Mouse (Mus musculus) forebrain, embryonic 12.5 days (tissue): ENCODE data around the gene Gm49380. TPM values are rescaled to one million over a fixed set of nuclear protein-coding genes. Genes with fewer than 3 reads are reported as not detected.

Source experiments
- ATAC-seq: fragments of 200-750 bp; cut with Nextera tagmentation; 2 replicates; pipeline ENCODE4 v1.8.0; 2017; ENCODE audit warnings: moderate TSS enrichment; ENCODE audit not compliant: low FRiP score
- H3K27ac ChIP-seq: fragments of 300-500 bp; sonication (generic); 2 replicates; pipeline ENCODE4 v1.5.1; 2016; ENCODE audit warnings: mild to moderate bottlenecking
- H3K27me3 ChIP-seq: fragments of 300-500 bp; sonication (generic); 2 replicates; pipeline ENCODE4 v1.6.1; 2016; ENCODE audit warnings: mild to moderate bottlenecking
- H3K36me3 ChIP-seq: fragments of 300-500 bp; sonication (generic); replicated peaks from 2 replicates; pipeline ENCODE4 v1.6.1; 2016; ENCODE audit warnings: mild to moderate bottlenecking
- H3K4me1 ChIP-seq: fragments of 300-500 bp; sonication (generic); 2 replicates; pipeline ENCODE4 v1.6.1; 2016
- H3K4me2 ChIP-seq: fragments of 300-500 bp; sonication (generic); 2 replicates; pipeline ENCODE4 v1.6.1; 2016; ENCODE audit warnings: mild to moderate bottlenecking, moderate library complexity
- H3K4me3 ChIP-seq: fragments of 300-500 bp; sonication (generic); replicated peaks from 2 replicates; pipeline ENCODE4 v1.5.1; 2016; ENCODE audit warnings: mild to moderate bottlenecking
- H3K9ac ChIP-seq: fragments of 300-500 bp; sonication (generic); 2 replicates; pipeline ENCODE4 v1.6.1; 2016; ENCODE audit warnings: mild to moderate bottlenecking
- H3K9me3 ChIP-seq: fragments of 300-500 bp; sonication (generic); 2 replicates; pipeline ENCODE4 v1.6.1; 2016
- WGBS: fragments of 180-500 bp; shearing (Covaris S2); methylation state at CpG from one replicate; pipeline ENCODE4 v1.1.7; 2016; 5-methylcytosine and 5-hydroxymethylcytosine counted together
- polyA plus RNA-seq: library from polyadenylated mRNA; unstranded; fragments of >200 nt; fragmentation: Nextera tagmentation; extraction: Ambion mirVana; gene quantifications from 2 replicates; pipeline ENCODE4 v1.2.1, GENCODE M21; 2016

Gene Gm49380
- polyA plus RNA-seq, 1 experiment from 2014 or later = 0.14 TPM

DNA sequence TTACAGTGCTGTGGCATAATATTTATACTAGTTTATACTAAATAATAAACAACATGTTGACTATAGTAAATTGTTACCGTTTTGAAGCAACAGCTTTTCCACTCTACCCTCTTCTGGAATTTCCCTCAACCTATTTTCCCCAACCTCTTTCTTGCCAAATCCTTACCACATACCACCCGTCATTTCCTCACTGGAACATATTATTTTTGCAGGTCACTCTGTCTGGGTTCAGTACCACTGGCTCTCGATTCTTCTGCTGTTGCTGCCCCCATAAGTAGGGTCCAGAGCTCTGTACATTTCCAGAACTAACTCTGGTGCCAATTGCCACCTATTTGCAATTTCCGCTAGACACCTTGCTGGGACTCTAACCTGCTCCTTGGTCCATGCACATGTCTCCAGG, 81.4 kb downstream of the Gm49380 start:
- H3K4me2 ChIP-seq = no peak overlapping the region
- no peak overlapping the region for H3K4me3 ChIP-seq
- H3K4me1 ChIP-seq = no peaks in the 10 kb centered on the region
- H3K9ac ChIP-seq = no peak overlapping the region
- H3K36me3 ChIP-seq = no peaks in the 10 kb centered on the region
- no peak overlapping the region for H3K27ac ChIP-seq
- no peak for ATAC-seq
- no peaks in the 10 kb centered on the region for H3K9me3 ChIP-seq
- 0 out of 2 replicates have a peak, but pooled peaks cover 6% of the 10 kb centered on the region for H3K27me3 ChIP-seq
- 87% methylated on average over 4 of the region's 4 CpGs for WGBS

- no peak overlapping the region for H3K4me2 ChIP-seq
- no peak overlapping the region for H3K27ac ChIP-seq
- H3K9me3 ChIP-seq = no peaks in the 10 kb centered on the region
- no peaks in the 10 kb centered on the region for H3K4me1 ChIP-seq
- 0 out of 2 replicates have a peak, but pooled peaks cover 6% of the 10 kb centered on the region for H3K27me3 ChIP-seq
- no peaks in the 10 kb centered on the region for H3K36me3 ChIP-seq
- H3K9ac ChIP-seq = no peak overlapping the region
- no peak overlapping the region for H3K4me3 ChIP-seq
- ATAC-seq = no peak
- 80% methylated on average over 5 of the region's 5 CpGs for WGBS
These were observed 82.2 kb downstream of the Gm49380 start for GRCm38 (mm10) chr9:44031079-44031478.

- H3K4me3 ChIP-seq = no peak overlapping the region
- ATAC-seq = no peak
- 0 out of 2 replicates have a peak, but pooled peaks cover 6% of the 10 kb centered on the region for H3K27me3 ChIP-seq
- H3K9me3 ChIP-seq = no peaks in the 10 kb centered on the region
- 94% methylated on average over 4 of the region's 4 CpGs for WGBS
- H3K36me3 ChIP-seq = no peaks in the 10 kb centered on the region
- no peak overlapping the region for H3K27ac ChIP-seq
- H3K4me1 ChIP-seq = no peaks in the 10 kb centered on the region
- no peak overlapping the region for H3K4me2 ChIP-seq
- H3K9ac ChIP-seq = no peak overlapping the region
These were observed 82.7 kb downstream of the Gm49380 start for GRCm38 (mm10) chr9:44030646-44031045.

- H3K9ac ChIP-seq = no peak overlapping the region
- H3K4me2 ChIP-seq = no peak overlapping the region
- no peak overlapping the region for H3K27ac ChIP-seq
- H3K4me3 ChIP-seq = no peak overlapping the region
- no peaks in the 10 kb centered on the region for H3K4me1 ChIP-seq
- no peaks in the 10 kb centered on the region for H3K9me3 ChIP-seq
- no peaks in the 10 kb centered on the region for H3K36me3 ChIP-seq
- H3K27me3 ChIP-seq = 0 out of 2 replicates have a peak, but pooled peaks cover 6% of the 10 kb centered on the region
- 71% methylated on average over 5 of the region's 5 CpGs for WGBS
- no peak for ATAC-seq
These were observed 83.6 kb downstream of the Gm49380 start for GRCm38 (mm10) chr9:44029580-44030236.

- no peak overlapping the region for H3K4me3 ChIP-seq
- H3K27me3 ChIP-seq = no peaks in the 10 kb centered on the region
- no peak overlapping the region for H3K27ac ChIP-seq
- H3K9ac ChIP-seq = no peak overlapping the region
- H3K4me1 ChIP-seq = no peaks in the 10 kb centered on the region
- WGBS = 89% methylated on average over 3 of the region's 3 CpGs
- no peaks in the 10 kb centered on the region for H3K36me3 ChIP-seq
- ATAC-seq = no peak
- no peaks in the 10 kb centered on the region for H3K9me3 ChIP-seq
- H3K4me2 ChIP-seq = no peak overlapping the region
These were observed 89.2 kb downstream of the Gm49380 start for GRCm38 (mm10) chr9:44024096-44024495.

GRCm38 (mm10) chr9:44022100-44022847, 91.0 kb downstream of the Gm49380 start:
- H3K4me1 ChIP-seq = no peaks in the 10 kb centered on the region
- no peaks in the 10 kb centered on the region for H3K9me3 ChIP-seq
- H3K4me2 ChIP-seq = no peak overlapping the region
- no peak for ATAC-seq
- no peaks in the 10 kb centered on the region for H3K36me3 ChIP-seq
- H3K4me3 ChIP-seq = no peak overlapping the region
- WGBS = 72% methylated on average over 8 of the region's 8 CpGs
- H3K9ac ChIP-seq = no peak overlapping the region
- no peak overlapping the region for H3K27ac ChIP-seq
- H3K27me3 ChIP-seq = no peaks in the 10 kb centered on the region

DNA sequence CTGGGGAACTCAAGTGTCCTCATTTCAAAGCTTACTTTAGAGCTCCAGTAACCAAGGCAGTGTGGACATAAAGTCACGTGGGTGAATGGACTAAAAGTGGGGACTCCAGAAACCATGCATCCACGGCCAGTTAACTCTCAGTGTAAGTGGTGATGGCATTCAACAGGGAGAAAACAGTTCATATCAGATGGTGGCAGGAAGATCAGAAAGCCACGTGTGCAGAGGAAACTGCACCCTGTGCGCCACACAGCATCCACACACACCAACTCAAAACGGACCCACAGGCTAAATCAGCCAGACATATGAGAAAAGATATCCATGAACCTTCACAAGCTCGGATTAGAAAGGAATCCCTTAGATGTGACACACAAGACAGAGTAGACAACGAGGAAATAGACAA, 93.3 kb downstream of the Gm49380 start:
- Histone ChIP-seq H3K4me3 (no peak overlapping the region), H3K36me3 (no peaks in the 10 kb centered on the region), H3K27me3 (no peaks in the 10 kb centered on the region), H3K4me2 (no peak overlapping the region), H3K9me3 (no peaks in the 10 kb centered on the region), H3K27ac (no peak overlapping the region), H3K4me1 (no peaks in the 10 kb centered on the region), H3K9ac (no peak overlapping the region)
- ATAC-seq = no peak
- 81% methylated on average over 7 of the region's 7 CpGs for WGBS

DNA sequence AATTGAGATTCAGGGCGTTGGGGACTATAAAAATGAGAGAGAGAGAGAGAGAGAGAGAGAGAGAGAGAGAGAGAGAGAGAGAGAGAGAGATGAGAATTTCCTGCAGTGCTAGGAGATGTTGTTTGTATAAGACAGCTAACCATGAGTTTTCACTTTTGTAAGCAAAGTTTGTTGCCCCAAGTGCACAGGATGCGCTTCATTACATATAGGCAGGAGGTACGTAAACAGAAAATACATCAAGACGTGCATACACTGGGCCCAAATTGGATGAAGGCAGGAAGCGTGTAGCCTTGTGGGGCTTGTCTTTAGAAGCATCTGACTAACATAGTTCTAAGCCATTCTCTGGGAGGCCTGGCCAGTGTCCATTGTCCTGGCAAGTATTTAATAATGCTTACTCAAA, 95.5 kb downstream of the Gm49380 start:
- H3K9me3 ChIP-seq = no peaks in the 10 kb centered on the region
- no peak overlapping the region for H3K9ac ChIP-seq
- H3K36me3 ChIP-seq = no peaks in the 10 kb centered on the region
- no peak overlapping the region for H3K27ac ChIP-seq
- no peaks in the 10 kb centered on the region for H3K27me3 ChIP-seq
- no peak overlapping the region for H3K4me2 ChIP-seq
- ATAC-seq = no peak
- no peaks in the 10 kb centered on the region for H3K4me1 ChIP-seq
- WGBS = 87% methylated on average over 5 of the region's 5 CpGs
- H3K4me3 ChIP-seq = no peak overlapping the region

Other genes with a start within 250 kb of the Gm49380 start
- not detected in 2 replicates for gene Thy1, start 70.1 kb downstream of the Gm49380 start, polyA plus RNA-seq
- gene Usp2, start 46.5 kb downstream of the Gm49380 start, polyA plus RNA-seq = 10.2 and 14.6 TPM in 2 replicates
- 0.27 and 0.33 TPM in 2 replicates for gene Mfrp, start 11.8 kb downstream of the Gm49380 start, polyA plus RNA-seq
- gene C1qtnf5, start 6.3 kb downstream of the Gm49380 start, polyA plus RNA-seq = 0.58 and 0.73 TPM in 2 replicates
- gene Rnf26, start within 50 bp of the Gm49380 start, polyA plus RNA-seq = 69.6 and 69.9 TPM in 2 replicates
- 13.4 and 14.2 TPM in 2 replicates for gene Mcam, start 21.0 kb upstream of the Gm49380 start, polyA plus RNA-seq
- gene Cbl, start 120.5 kb upstream of the Gm49380 start, polyA plus RNA-seq = 28.7 and 34.3 TPM in 2 replicates
- gene Ccdc153, start 127.2 kb upstream of the Gm49380 start, polyA plus RNA-seq = not detected in 2 replicates
- gene Pdzd3, start 138.0 kb upstream of the Gm49380 start, polyA plus RNA-seq = 0.23 and 0.31 TPM in 2 replicates
- gene Nlrx1, start 155.1 kb upstream of the Gm49380 start, polyA plus RNA-seq = 4.6 and 5.2 TPM in 2 replicates
- gene Abcg4, start 175.1 kb upstream of the Gm49380 start, polyA plus RNA-seq = 10.1 and 12.4 TPM in 2 replicates
- 34.6 and 35.5 TPM in 2 replicates for gene Hinfp, start 192.2 kb upstream of the Gm49380 start, polyA plus RNA-seq
- gene C2cd2l, start 206.8 kb upstream of the Gm49380 start, polyA plus RNA-seq = 16.5 and 16.9 TPM in 2 replicates
- gene Dpagt1, start 212.5 kb upstream of the Gm49380 start, polyA plus RNA-seq = 38.9 and 39.3 TPM in 2 replicates
- gene H2afx, start 221.2 kb upstream of the Gm49380 start, polyA plus RNA-seq = 477 and 482 TPM in 2 replicates
- gene Hmbs, start 230.7 kb upstream of the Gm49380 start, polyA plus RNA-seq = 107 and 115 TPM in 2 replicates
- gene Vps11, start 248.2 kb upstream of the Gm49380 start, polyA plus RNA-seq = 31.5 and 34.8 TPM in 2 replicates